Comparison of ENCODE assay signal across 15 mouse cellular contexts in the genomic region with DNA sequence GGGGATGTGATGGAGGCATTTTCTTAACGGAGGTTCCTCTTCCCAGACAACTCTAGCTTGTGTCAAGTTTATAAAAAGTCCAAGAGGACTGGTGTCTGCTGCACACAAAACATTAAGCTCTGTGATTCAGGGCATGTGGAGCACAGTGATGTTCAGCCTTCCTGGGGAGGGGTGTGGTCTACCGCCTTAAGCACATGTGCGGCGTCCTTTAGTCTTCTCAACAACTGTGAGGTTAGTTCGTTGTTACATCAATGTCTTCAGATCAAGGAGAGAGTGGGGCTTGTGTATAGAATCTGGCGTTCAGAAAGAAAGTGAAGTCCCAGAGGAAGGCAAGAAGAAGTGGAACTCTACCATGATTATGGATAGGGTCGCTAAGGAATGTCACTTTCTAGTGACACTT.
DNase-seq lines count a peak whose midpoint lies in the region; ATAC-seq lines count a peak whose summit lies in the region.
"Had no signal": no experiment of that assay in that cellular context is flagged by ENCODE, and none has a peak within 500 bp of the region (broad histone marks: within the 10 kb centered on the region; RNA-seq: fewer than 3 reads in every experiment).

No protein-coding gene starts in this region.

- ATAC-seq in inflammation-experienced regulatory T-cells, adult 6 months, result peak; percentile 14
- no peak for ATAC-seq in cerebellum, adult (ENCODE audit: insufficient number of reproducible peaks, low FRiP score, low TSS enrichment)
- ATAC-seq: forebrain, embryonic 16.5 days; hindbrain, postnatal 0 days had no signal

- peak; percentile 52 for DNase-seq in T-cell, adult 2 months (ENCODE audit: low spot score)
- DNase-seq in thymus, postnatal 0 days (ENCODE audit: low spot score), result peak; percentile 76
- DNase-seq in thymus, postnatal 36 days, result peak; percentile 36 to 63
- DNase-seq in spleen, adult 18-20 months, result no peak
- DNase-seq in cerebellum, adult 11-12 months, result no peak
- DNase-seq: adrenal gland, postnatal 14 days; cerebellum, adult 2 months; cerebellum, postnatal 10 days; gastrocnemius, postnatal 14 days; heart, adult 2 months; heart, postnatal 14 days had no signal

Comparison
In these comparisons a context has a peak if more than half of its experiments do, and no peak if none do; other contexts are left out.
1. DNase-seq: peak in T-cell, adult 2 months (single experiment), thymus, postnatal 0 days (single experiment) and thymus, postnatal 36 days (2 of 2); none in spleen, adult 18-20 months (0 of 2) and cerebellum, adult 11-12 months (single experiment).